Mouse (Mus musculus): Measurements from ENCODE around the gene Pex11g.
A peak's percentile ranks its signal among the peaks of the same experiment; 100 is the strongest.

Gene Pex11g

GRCm38 (mm10) chr8:3416846-3417245 lies 50.6 kb downstream of the Pex11g start:
- no peak for DNase-seq (ENCODE audit: low read depth, low spot score)

GRCm38 (mm10) chr8:3415661-3416060 lies 51.8 kb downstream of the Pex11g start:
- DNase-seq (ENCODE audit: low read depth, low spot score): no peak

GRCm38 (mm10) chr8:3415259-3415658 lies 52.2 kb downstream of the Pex11g start:
- no peak for DNase-seq (ENCODE audit: low read depth, low spot score)

- no peak for DNase-seq (ENCODE audit: low read depth, low spot score)
These were observed 52.8 kb downstream of the Pex11g start for GRCm38 (mm10) chr8:3414639-3415190.

GRCm38 (mm10) chr8:3412816-3413215 lies 54.7 kb downstream of the Pex11g start:
- no peak for DNase-seq (ENCODE audit: low read depth, low spot score)

- peak; percentile 36 for DNase-seq (ENCODE audit: low read depth, low spot score)
These were observed 55.6 kb downstream of the Pex11g start for GRCm38 (mm10) chr8:3411901-3412301.

GRCm38 (mm10) chr8:3411085-3411484 lies 56.4 kb downstream of the Pex11g start:
- peak; percentile 15 for DNase-seq (ENCODE audit: low read depth, low spot score)

GRCm38 (mm10) chr8:3407417-3407816 lies 60.1 kb downstream of the Pex11g start:
- DNase-seq (ENCODE audit: low read depth, low spot score): no peak
